Mouse (Mus musculus): ENCODE data around the gene Rcn3. TPM values are rescaled to one million over a fixed set of nuclear protein-coding genes. Genes with fewer than 3 reads are reported as not detected.

Rcn3 gene
- 110 and 224 TPM in 2 replicates for polyA plus RNA-seq (2012; rRNA removed)

GRCm38 (mm10) chr7:45092048-45092447 is at the start of gene Rcn3:
Gene Rcn3 (minus strand): TSS chr7:45092221.

GRCm38 (mm10) chr7:45135993-45136567 is 44.1 kb upstream of the Rcn3 start, which contains the start of the genes Gm45713 and Flt3l:
Gene Gm45713 (minus strand): TSS chr7:45136231.
Gene Flt3l (minus strand): TSS chr7:45136432.

GRCm38 (mm10) chr7:45128624-45129246 is 36.7 kb upstream of the Rcn3 start, which contains the start of gene Rpl13a:
Gene Rpl13a (minus strand): TSS chr7:45128761.

DNA sequence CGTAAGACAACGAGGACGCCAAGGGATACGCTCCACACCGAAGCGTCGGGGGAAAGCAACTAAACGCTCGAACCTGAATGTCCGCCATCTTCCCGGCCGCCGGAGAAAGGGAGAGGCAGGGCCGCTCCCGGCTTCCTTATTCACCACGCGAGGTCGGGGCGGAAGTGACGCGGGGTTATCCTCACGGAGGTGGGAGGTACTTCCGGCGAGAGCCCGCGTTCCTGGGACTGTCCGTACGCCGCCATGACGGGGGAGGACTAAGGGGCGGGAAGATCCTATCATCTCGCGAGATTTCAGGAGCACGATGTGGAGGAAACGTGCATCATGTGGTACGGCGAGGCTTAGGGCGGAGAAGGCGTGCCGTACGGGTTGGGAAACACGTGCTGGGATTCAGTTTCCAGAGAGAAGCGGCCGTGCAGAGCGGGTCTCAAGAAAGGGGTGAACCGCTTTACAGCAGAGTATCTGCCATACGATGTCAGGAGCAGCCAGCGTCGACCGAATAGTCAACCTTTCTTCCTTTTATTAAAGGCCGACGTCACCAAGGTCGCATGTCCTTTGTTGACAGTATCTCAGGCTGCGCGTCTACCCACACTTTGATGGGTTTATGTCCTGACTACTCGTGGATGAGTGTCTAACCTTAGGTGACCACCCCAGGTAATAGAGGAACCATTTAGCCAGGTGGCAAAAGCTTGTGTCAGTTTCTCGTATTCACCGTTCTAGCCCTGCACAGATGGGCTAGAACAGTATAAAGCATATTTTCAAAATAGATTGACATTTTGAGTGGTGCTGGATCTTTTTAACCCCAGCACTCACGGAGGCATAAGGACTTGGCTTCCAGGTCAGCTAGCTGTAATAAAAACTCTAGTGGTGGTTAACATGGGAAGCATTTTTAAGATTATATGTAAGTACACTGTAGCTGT is 32.5 kb upstream of the Rcn3 start, which contains the start of gene Rps11:
Gene Rps11, minus strand, starts transcription at position 216 of the 920 bp plus-strand sequence.

GRCm38 (mm10) chr7:45103652-45104180 is 11.7 kb upstream of the Rcn3 start, which contains the start of gene Fcgrt:
Gene Fcgrt (minus strand): TSS chr7:45103851.

DNA sequence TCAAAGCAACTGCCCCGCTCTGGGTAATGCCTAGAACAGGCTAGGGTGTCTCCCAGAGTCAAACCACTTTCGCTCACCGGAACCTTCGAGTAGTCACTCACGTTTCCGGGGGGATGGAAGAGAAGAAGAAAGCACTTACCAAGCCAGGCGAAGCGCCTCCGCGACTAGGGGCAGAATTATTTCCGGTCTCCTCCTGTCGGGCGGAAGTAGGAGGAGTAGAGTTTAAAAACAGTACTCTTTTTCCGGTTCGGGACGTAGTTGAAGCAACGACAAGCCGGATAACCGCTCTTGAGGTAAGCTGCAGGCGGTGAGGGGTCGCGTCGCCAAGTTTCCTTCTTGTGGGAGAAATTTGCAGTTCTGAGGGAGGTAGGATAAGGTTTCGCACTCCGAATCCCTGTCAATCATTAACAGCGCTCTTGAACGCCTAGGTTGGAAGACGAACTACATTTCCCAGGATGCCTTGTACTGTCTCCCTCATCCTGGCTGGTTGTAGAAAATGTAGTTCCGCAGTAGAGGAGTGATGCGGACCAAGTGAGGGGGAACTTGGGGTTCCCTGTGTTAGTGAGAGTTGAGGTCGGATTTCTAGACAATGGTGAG is 29.7 kb downstream of the Rcn3 start, which contains the start of the genes Nosip and Prrg2:
Gene Nosip, plus strand, starts transcription at position 191 of the 597 bp plus-strand sequence.
Gene Prrg2, minus strand, starts transcription at position 439 of the 597 bp plus-strand sequence.

DNA sequence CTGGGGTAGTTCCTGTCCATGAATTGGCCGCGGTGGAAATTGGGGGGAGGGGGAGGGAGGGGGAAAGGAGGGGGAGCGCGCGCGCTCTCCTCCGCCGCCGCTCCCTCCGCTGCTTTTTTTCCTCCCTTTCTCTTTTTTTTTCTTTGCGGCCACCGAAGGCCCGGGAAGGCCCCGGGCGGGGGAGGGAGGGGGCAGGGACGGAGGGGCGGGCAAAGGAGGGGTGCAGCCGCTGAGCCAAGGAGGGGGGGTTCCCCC is 39.2 kb downstream of the Rcn3 start, which contains the start of gene Prr12:
Gene Prr12, minus strand, starts transcription at position 20 of the 255 bp plus-strand sequence.

Other genes with a start within 250 kb of the Rcn3 start
- 124 and 138 TPM in 2 replicates for gene Akt1s1, start 243.2 kb downstream of the Rcn3 start, polyA plus RNA-seq (2012; rRNA removed)
- 94.9 and 108 TPM in 2 replicates for gene Tbc1d17, start 243.1 kb downstream of the Rcn3 start, polyA plus RNA-seq (2012; rRNA removed)
- gene Pnkp, start 235.1 kb downstream of the Rcn3 start, polyA plus RNA-seq (2012; rRNA removed), result 37.0 and 37.3 TPM in 2 replicates
- gene Ptov1, start 222.4 kb downstream of the Rcn3 start, polyA plus RNA-seq (2012; rRNA removed), result 775 and 803 TPM in 2 replicates
- 175 and 202 TPM in 2 replicates for gene Med25, start 199.5 kb downstream of the Rcn3 start, polyA plus RNA-seq (2012; rRNA removed)
- 33.8 and 34.7 TPM in 2 replicates for gene Fuz, start 196.1 kb downstream of the Rcn3 start, polyA plus RNA-seq (2012; rRNA removed)
- 135 and 148 TPM in 2 replicates for gene Ap2a1, start 162.7 kb downstream of the Rcn3 start, polyA plus RNA-seq (2012; rRNA removed)
- gene Tsks, start 149.0 kb downstream of the Rcn3 start, polyA plus RNA-seq (2012; rRNA removed), result 0.04 and 0.23 TPM in 2 replicates
- gene Cpt1c, start 117.4 kb downstream of the Rcn3 start, polyA plus RNA-seq (2012; rRNA removed), result 110 and 111 TPM in 2 replicates
- 763 and 875 TPM in 2 replicates for gene Prmt1, start 105.7 kb downstream of the Rcn3 start, polyA plus RNA-seq (2012; rRNA removed)
- gene Irf3, start 94.6 kb downstream of the Rcn3 start, polyA plus RNA-seq (2012; rRNA removed), result 131 and 137 TPM in 2 replicates
- gene Bcl2l12, start 93.5 kb downstream of the Rcn3 start, polyA plus RNA-seq (2012; rRNA removed), result 31.9 and 33.7 TPM in 2 replicates
- gene Scaf1, start 75.9 kb downstream of the Rcn3 start, polyA plus RNA-seq (2012; rRNA removed), result 117 and 120 TPM in 2 replicates
- 18.7 and 27.8 TPM in 2 replicates for gene Rras, start 74.3 kb downstream of the Rcn3 start, polyA plus RNA-seq (2012; rRNA removed)
- gene Prr12, start 39.3 kb downstream of the Rcn3 start, polyA plus RNA-seq (2012; rRNA removed), result 19.6 and 25.2 TPM in 2 replicates
- 88.9 and 93.3 TPM in 2 replicates for gene Nosip, start 29.8 kb downstream of the Rcn3 start, polyA plus RNA-seq (2012; rRNA removed)
- gene Prrg2, start 29.5 kb downstream of the Rcn3 start, polyA plus RNA-seq (2012; rRNA removed), result 24.3 and 28.4 TPM in 2 replicates
- gene Fcgrt, start 11.6 kb upstream of the Rcn3 start, polyA plus RNA-seq (2012; rRNA removed), result 15.9 and 27.0 TPM in 2 replicates
- gene Rps11, start 32.2 kb upstream of the Rcn3 start, polyA plus RNA-seq (2012; rRNA removed), result 611 and 637 TPM in 2 replicates
- 2,227 and 2,905 TPM in 2 replicates for gene Rpl13a, start 36.5 kb upstream of the Rcn3 start, polyA plus RNA-seq (2012; rRNA removed)
- gene Gm45713, start 44.0 kb upstream of the Rcn3 start, polyA plus RNA-seq (2012; rRNA removed), result 0.25 TPM in 2 replicates
- gene Flt3l, start 44.2 kb upstream of the Rcn3 start, polyA plus RNA-seq (2012; rRNA removed), result 7.7 and 10.8 TPM in 2 replicates
- 129 and 134 TPM in 2 replicates for gene Pih1d1, start 62.1 kb upstream of the Rcn3 start, polyA plus RNA-seq (2012; rRNA removed)
- gene Aldh16a1, start 62.4 kb upstream of the Rcn3 start, polyA plus RNA-seq (2012; rRNA removed), result 31.8 and 33.0 TPM in 2 replicates
- 12.2 and 25.0 TPM in 2 replicates for gene Slc17a7, start 71.7 kb upstream of the Rcn3 start, polyA plus RNA-seq (2012; rRNA removed)
- 0.05 and 0.21 TPM in 2 replicates for gene Gfy, start 87.3 kb upstream of the Rcn3 start, polyA plus RNA-seq (2012; rRNA removed)
- gene Pth2, start 88.8 kb upstream of the Rcn3 start, polyA plus RNA-seq (2012; rRNA removed), result 0.20 and 0.23 TPM in 2 replicates
- gene Ccdc155, start 112.7 kb upstream of the Rcn3 start, polyA plus RNA-seq (2012; rRNA removed), result 0.88 and 1.1 TPM in 2 replicates
- 2.0 and 3.2 TPM in 2 replicates for gene Dkkl1, start 119.9 kb upstream of the Rcn3 start, polyA plus RNA-seq (2012; rRNA removed)
- gene Tead2, start 123.5 kb upstream of the Rcn3 start, polyA plus RNA-seq (2012; rRNA removed), result 257 and 271 TPM in 2 replicates
- gene Cd37, start 146.9 kb upstream of the Rcn3 start, polyA plus RNA-seq (2012; rRNA removed), result 1.6 and 1.8 TPM in 2 replicates
- 0.61 and 0.96 TPM in 2 replicates for gene Slc6a16, start 148.9 kb upstream of the Rcn3 start, polyA plus RNA-seq (2012; rRNA removed)
- not detected in 2 replicates for gene Slc6a21, start 185.3 kb upstream of the Rcn3 start, polyA plus RNA-seq (2012; rRNA removed)
- gene Trpm4, start 241.6 kb upstream of the Rcn3 start, polyA plus RNA-seq (2012; rRNA removed), result 16.8 and 23.9 TPM in 2 replicates
- gene Hrc, start 243.1 kb upstream of the Rcn3 start, polyA plus RNA-seq (2012; rRNA removed), result 1.1 and 3.8 TPM in 2 replicates